Mouse (Mus musculus) cerebellum, postnatal 25 days (tissue): ENCODE measurements around the gene Fam222a.

Source experiments
- DNase-seq, 2 experiments: peaks; one replicate each; pipeline ENCODE4 v3.0.0; 2021; ENCODE audit warnings: mixed read lengths in 2 of 2

Gene Fam222a

DNA sequence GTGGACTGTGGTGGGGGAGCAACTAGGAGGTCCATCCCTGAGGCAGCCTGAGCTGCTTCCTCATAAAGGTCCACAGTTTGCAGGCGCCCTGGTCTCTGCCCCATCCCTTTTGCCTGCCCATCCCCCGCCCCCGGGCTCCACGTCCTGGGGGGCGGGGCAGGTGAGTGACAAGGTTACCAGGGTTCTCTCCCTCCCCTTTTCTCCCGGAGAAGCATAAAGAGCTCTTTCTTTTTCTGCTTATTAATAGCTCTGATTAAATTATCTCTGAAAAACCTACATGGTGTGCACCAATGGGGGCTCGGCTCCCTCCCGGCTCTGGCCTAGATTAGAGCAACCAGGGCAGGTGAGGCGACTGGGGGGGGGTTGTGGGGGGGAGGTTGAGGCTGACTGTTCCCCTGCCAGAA lies 7.3 kb upstream of the Fam222a start:
- DNase-seq = no peak

DNA sequence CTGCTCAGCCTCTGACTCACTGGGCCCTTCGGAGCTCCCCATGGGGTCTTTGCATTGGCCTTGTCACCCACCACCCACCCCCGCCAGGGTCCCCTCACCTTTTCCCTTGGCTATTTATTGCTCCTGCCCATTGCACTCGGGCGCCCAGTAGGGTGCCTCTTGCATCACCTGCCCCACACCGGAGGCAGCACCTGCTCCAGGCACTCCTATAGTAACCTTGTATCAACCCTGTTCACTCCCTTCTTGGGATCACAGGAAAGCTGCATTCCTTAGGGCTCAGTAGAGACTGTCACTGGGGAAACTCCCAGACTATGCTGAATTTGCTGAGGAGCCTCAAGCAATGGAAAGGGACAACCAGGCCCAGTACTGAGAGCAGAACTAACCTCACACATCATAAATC lies 6.9 kb upstream of the Fam222a start:
- DNase-seq = no peak

- DNase-seq = no peak
Observed at GRCm38 (mm10) chr5:114563994-114564393, 3.8 kb upstream of the Fam222a start.

GRCm38 (mm10) chr5:114565305-114565704 lies 2.5 kb upstream of the Fam222a start:
- DNase-seq = peak; percentile 71 to 84

DNA sequence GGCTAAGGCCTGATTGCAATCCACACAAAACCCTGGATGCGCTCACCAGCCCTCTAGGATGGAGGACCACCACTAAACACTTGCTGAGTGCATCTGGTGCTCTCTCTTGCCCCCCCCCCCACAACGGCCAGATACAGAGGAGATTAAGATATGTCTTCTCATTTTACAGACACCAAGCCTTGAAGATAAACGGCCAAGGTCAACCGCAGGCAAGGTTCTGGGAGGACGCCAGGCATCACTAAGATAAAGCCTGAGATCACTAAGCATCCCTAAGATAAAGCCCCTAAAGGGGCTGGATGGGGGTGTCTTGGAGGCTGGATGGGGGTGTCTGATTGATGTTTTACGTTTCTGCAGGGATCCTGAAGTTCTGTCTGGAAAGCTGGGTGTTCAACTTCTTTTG lies 2.1 kb upstream of the Fam222a start:
- no peak for DNase-seq

DNA sequence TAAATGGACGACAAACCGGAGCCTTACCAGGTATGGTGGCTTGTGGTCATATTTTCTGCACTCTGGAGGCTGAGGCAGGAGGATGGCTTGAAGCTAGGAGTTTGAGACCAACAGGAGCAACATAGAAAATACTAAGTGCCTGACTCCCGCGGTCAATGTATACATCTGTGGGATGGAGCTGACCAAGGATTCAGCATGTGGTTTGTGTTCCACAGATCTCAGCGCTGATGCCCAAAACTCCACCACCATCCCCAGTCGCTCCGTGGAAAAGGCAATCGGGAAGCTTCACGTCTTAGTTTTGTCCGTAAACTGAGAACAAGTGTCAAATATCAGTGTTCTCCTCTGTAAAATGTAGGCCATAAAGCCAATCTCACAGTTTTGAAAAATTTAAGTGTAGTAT lies 1.4 kb upstream of the Fam222a start:
- no peak for DNase-seq

GRCm38 (mm10) chr5:114567075-114567517 lies 720 bp upstream of the Fam222a start:
- peak; percentile 97 to 99 for DNase-seq

DNA sequence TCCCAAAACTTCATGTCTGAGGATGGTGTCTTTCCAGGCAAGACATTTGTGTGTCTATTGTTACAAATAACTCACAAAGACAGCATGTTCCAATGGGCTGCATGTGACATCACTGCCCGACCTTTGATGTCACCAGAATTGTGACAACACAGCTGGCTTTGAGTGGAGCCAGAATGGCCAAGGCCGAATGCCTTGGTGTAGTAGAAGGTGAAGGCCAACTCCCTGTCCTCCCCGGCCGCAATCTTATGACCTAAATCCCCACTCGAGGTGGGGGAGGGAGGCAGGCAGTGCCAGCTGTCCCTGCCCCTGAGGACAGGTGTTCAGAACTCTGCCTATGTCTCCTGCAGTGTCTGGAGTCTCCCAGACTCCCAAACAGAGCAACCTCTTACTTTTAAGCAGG lies 1.0 kb downstream of the Fam222a start:
- peak in 1 of 2 experiments; percentile 22 for DNase-seq

DNA sequence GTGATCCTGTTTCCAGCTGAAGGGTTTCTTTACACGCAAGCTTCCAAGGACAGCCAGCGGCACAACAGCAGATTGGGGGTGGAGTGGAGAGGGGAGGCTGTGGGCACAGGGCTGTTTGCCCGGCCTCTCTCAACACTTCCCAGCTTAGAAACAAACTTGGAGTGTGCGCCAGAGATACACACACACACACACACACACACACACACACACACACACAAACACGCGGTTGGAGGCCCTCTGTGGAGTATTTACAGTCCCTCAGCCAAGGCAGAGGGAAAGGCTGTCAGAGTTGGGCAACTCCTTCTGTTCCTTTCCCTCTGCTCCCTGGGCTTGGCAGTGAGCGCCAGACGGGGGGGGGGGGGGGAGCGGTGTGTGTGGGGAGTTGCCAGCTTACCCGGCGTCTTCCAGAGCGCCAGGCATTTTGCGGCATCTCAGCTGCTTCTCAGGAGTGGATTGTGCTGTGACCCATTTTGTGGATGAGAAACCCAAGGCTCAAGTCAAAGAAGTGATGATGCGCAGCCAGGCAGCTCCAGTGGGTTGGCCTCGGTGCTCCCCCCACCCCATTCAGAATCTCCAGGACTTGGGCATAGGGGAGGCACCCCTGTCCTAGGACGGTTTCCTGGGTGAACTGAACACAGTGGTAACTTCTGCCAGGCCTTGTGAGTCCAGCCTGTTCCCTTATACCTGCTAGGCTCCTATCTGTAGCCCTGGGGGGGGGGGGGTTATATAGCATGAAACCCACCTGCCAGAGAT lies 2.3 kb downstream of the Fam222a start:
- DNase-seq = peak; percentile 36 to 61

GRCm38 (mm10) chr5:114570791-114571450 lies 3.1 kb downstream of the Fam222a start:
- DNase-seq = peak in 1 of 2 experiments; percentile 24

- peak; percentile 48 to 55 for DNase-seq
Observed at GRCm38 (mm10) chr5:114571451-114572030, 3.7 kb downstream of the Fam222a start.

- DNase-seq = peak in 1 of 2 experiments; percentile 14
Observed at GRCm38 (mm10) chr5:114572997-114573396, 5.2 kb downstream of the Fam222a start.

DNA sequence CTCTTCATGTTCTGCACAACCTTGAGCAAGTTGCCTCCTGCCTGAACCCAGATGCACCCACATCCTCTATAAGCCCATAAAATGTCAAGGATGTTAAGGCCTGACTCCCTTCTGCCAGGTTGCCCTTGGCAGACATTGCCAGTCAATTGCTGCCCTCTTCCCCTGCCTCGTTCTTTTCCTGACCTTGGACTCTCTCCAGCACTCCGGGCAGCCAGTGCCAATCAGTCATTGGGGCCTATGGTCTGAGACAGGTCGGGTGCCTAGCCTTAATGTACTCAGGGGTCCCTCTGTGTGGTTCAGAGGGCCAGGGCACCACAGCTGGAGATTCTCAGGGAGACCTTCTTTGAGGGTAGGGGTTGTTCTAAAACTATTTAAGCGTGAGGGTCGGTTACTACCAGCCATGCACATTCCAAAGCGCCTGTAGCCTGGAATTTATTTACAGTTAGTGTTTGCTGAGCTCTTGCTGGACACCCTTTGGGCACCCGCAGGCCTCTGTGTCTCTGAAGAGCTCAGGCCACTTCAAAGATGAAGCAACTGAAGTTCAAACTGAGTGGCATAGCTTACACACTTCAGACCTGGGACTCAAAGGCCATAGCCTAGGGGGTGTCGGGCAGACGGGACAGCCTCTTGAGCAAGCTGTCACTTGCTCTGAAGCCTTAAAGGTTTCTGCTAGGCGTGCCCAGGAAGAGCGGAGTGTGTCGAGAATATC lies 6.3 kb downstream of the Fam222a start:
- DNase-seq = no peak

- no peak for DNase-seq
Observed at GRCm38 (mm10) chr5:114575010-114575409, 7.2 kb downstream of the Fam222a start.

DNA sequence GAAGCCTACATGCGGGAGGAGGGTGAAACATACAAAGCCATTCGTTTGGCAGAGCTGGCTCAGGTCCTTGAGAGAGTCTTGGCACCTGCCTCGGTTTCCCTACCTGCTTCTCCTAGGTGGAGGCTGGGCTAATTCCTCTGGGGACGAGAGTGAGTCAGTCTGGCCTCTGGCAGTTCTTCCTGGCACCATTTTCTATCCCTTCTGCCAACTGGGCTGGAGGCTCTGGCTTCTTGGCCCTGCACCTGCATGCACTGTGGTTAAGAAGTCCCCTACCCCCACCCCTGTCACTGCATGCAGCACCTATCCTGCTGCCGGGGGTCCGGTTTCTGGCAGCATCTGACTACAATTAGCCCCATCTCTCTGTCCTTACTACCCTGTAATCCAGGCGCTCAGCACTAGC lies 7.7 kb downstream of the Fam222a start:
- peak; percentile 59 to 78 for DNase-seq

DNA sequence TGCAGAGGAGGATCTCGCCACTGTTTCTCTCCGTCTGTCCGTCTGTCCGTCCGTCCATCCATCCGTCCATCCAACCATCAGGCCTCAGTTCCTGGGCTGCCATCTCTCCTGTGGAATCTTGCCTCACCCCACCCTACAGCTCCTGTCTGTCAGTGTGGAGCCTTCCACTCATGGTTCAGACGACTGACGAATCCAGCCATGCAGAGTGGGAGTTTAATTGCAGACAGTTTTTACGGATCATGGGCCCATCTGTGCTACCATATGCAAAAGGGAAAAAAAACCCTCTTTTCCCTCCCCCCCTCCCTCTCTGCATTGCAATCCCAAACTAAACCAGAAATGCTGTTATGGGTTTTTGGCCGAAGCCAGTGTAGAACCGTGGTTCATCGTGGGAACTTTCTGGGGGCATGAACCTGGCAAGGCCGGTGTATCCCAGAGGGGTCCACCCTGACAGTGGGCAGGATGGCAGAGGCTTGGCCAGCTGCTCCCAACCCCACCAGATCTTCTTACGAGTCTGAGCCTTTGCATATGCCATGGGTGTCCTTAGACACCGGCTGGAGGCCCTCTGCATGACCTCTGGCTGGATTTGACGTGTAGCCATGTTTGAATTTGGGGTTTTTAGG lies 8.3 kb downstream of the Fam222a start:
- no peak for DNase-seq

GRCm38 (mm10) chr5:114578361-114578760 lies 10.5 kb downstream of the Fam222a start:
- DNase-seq = no peak

DNA sequence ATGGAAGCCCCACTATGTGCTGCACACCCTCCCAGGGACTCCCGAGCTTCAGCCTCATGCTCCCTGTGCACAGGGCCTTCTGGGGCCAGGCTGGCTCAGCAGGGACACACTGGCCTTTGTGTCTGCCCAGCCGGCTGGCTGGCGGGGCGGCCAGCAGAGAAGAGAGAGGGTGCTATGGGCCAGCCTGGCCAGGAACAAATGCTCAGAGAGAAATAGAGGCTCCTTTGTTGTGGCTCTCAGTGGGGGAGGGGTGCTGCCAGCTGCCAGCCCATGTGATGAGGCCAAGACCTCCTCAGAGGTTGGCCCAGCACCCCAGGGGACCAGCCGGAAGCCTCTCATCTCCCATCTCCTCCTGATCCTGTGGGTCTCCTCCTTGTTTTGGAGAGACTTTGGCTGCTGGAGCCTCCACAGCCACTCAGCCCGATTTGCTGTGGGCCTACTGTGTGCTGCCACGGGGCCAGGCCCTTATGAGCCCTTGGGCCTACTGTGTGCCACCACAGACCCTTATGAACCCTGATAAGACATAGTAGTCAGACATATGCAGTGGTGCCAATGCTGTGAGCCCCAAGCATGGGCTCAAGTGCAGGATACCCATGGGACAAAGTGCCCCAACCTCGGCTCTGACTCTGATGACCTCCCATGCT lies 12.0 kb downstream of the Fam222a start:
- DNase-seq = peak in 1 of 2 experiments; percentile 51

DNA sequence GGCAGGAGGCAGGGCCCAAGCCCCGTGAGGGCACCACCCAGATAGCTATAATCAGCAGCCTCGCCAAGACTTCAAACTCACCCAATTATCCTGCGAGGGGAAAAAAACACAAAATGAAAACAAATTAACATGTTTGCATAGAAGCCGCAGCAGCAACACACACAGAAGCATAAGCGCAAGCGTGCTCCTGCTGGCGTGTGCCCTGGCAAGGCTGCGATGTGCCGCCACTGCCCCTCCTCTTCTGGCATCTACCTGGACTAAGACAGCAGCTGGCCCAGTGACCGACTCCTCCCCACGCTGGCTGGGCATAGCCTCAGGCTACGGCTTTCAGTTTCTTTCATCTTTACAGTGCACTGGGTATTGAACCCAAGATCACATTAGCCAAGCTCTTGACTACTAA lies 13.7 kb downstream of the Fam222a start:
- DNase-seq = no peak

- no peak for DNase-seq
Observed at GRCm38 (mm10) chr5:114583046-114583445, 15.2 kb downstream of the Fam222a start.

DNA sequence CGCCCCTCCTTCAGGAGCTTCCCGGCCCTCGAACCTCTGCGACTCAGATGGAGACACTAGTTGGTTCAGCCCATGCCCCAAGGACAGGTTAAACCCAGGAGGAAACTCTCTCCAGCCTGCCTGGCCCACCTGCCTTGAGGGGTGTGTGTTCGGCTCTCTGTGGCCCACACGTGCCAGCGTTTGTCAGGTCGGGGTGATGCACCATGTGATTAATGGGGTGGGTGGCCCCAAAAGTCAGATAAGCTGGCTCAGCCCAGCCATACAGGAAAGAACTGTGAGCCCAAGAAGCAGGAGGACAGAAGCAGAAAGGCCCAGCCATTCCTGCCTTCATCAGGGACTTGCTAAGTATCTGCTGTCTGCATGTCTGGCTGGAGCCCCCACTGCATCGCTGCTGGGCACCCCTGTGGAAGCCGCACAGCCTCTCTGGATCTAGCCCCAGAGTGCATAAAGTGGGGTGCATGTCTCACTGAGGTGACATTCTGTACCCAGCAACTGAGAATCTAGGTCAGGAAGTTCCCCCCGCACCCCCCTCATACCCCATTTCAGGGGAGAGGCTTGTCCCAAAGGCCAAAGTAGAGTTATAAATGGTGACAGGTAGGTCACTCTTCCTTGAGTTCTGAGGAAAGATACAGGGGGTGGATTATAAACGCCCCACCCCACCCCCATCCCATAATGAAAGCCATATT lies 15.8 kb downstream of the Fam222a start:
- DNase-seq = no peak
